Mouse (Mus musculus) MEL (cell line): Measurements from ENCODE around the gene Ddx4. TPM values are rescaled to one million over a fixed set of nuclear protein-coding genes. Genes with fewer than 3 reads are reported as not detected.
A peak's percentile ranks its signal among the peaks of the same experiment; 100 is the strongest.
"Not testable (repeated sequence)": the region's sequence is repeated elsewhere in the genome, so short reads cannot be mapped to it uniquely, and the experiment has no call there.

Experiments used
- DNase-seq: peaks from one replicate; pipeline ENCODE4 v3.0.0; 2011; ENCODE audit warnings: low read depth, low spot score
- H3K27ac ChIP-seq: 2 replicates; pipeline ENCODE4 v1.5.1; 2012; ENCODE audit warnings: low read depth, mild to moderate bottlenecking, control low read depth, low read length, moderate library complexity; ENCODE audit not compliant: control insufficient read depth
- H3K27me3 ChIP-seq, 2 experiments: fragments of 150-350 bp in 1 of 2; sonication (generic) in 1 of 2; 2 replicates each; pipeline ENCODE4 v1.6.1; 2012; ENCODE audit warnings: low read length in 2 of 2, mild to moderate bottlenecking in 2 of 2, improper control_type of control experiment in 1 of 2, moderate library complexity in 1 of 2; ENCODE audit not compliant: insufficient read depth in 2 of 2, control insufficient read depth in 1 of 2
- H3K36me3 ChIP-seq, 2 experiments: 2 replicates each; pipeline ENCODE4 v1.6.1; 2012 to 2014; ENCODE audit warnings: low read length in 2 of 2, improper control_type of control experiment in 1 of 2, inconsistent platforms in 1 of 2, mild to moderate bottlenecking in 1 of 2; ENCODE audit not compliant: insufficient read depth in 2 of 2, control insufficient read depth in 1 of 2
- H3K4me1 ChIP-seq, 2 experiments: fragments of 150-350 bp in 1 of 2; sonication (generic) in 1 of 2; 2 replicates each; pipeline ENCODE4 v1.6.1; 2012; ENCODE audit warnings: low read length in 2 of 2, improper control_type of control experiment in 1 of 2, mild to moderate bottlenecking in 1 of 2; ENCODE audit not compliant: insufficient read depth in 2 of 2, control insufficient read depth in 1 of 2
- H3K4me3 ChIP-seq, 2 experiments: fragments of 150-350 bp in 1 of 2; sonication (generic) in 1 of 2; 2 replicates each; pipeline ENCODE4 v1.5.1; 2012; ENCODE audit warnings: low read depth in 2 of 2, low read length in 2 of 2, mild to moderate bottlenecking in 2 of 2, moderate library complexity in 2 of 2, control low read depth in 1 of 2, improper control_type of control experiment in 1 of 2; ENCODE audit not compliant: control insufficient read depth in 1 of 2, insufficient read depth in 1 of 2
- H3K79me2 ChIP-seq: 2 replicates; pipeline ENCODE4 v1.6.1; 2012; ENCODE audit warnings: mild to moderate bottlenecking, low read length, moderate library complexity; ENCODE audit not compliant: control insufficient read depth, poor library complexity, insufficient read depth
- H3K9ac ChIP-seq: 2 replicates; pipeline ENCODE4 v1.6.1; 2012; ENCODE audit warnings: low read depth, mild to moderate bottlenecking, control low read depth, low read length, moderate library complexity; ENCODE audit not compliant: control insufficient read depth, poor library complexity, severe bottlenecking
- H3K9me3 ChIP-seq: fragments of 150-350 bp; sonication (generic); replicated peaks from 2 replicates; pipeline ENCODE4 v1.6.1; 2012; ENCODE audit warnings: mild to moderate bottlenecking, low read length, improper control_type of control experiment, moderate library complexity; ENCODE audit not compliant: insufficient read depth
- CHD1 ChIP-seq: IDR thresholded peaks from 2 replicates; pipeline ENCODE4 v1.6.1; 2012; ENCODE audit warnings: low read depth, mild to moderate bottlenecking, inconsistent platforms, low read length, improper control_type of control experiment
- EP300 ChIP-seq, 2 experiments: IDR thresholded peaks; 2 replicates each; pipeline ENCODE4 v1.6.1; 2011; ENCODE audit warnings: improper control_type of control experiment in 2 of 2, low read length in 2 of 2, low read depth in 1 of 2, mild to moderate bottlenecking in 1 of 2
- ETS1 ChIP-seq: IDR thresholded peaks from 2 replicates; pipeline ENCODE4 v1.6.1; 2012; ENCODE audit warnings: low read depth, mild to moderate bottlenecking, inconsistent platforms, low read length, improper control_type of control experiment, moderate library complexity
- GABPA ChIP-seq: IDR thresholded peaks from 2 replicates; pipeline ENCODE4 v1.6.1; 2012; ENCODE audit warnings: low read depth, mild to moderate bottlenecking, inconsistent platforms, low read length, improper control_type of control experiment, moderate library complexity
- GATA1 ChIP-seq: IDR thresholded peaks from 2 replicates; pipeline ENCODE4 v1.6.1; 2011; ENCODE audit warnings: low read depth, low read length, improper control_type of control experiment
- HCFC1 ChIP-seq: IDR thresholded peaks from 2 replicates; pipeline ENCODE4 v1.6.1; 2012; ENCODE audit warnings: low read depth, mild to moderate bottlenecking, inconsistent platforms, low read length, improper control_type of control experiment, moderate library complexity
- MAFK ChIP-seq: IDR thresholded peaks from 2 replicates; pipeline ENCODE4 v1.6.1; 2011; ENCODE audit warnings: low read depth, mild to moderate bottlenecking, low read length, improper control_type of control experiment, borderline replicate concordance
- MAZ ChIP-seq: IDR thresholded peaks from 2 replicates; pipeline ENCODE4 v1.6.1; 2012; ENCODE audit warnings: low read depth, mild to moderate bottlenecking, inconsistent platforms, low read length, improper control_type of control experiment
- MEF2A ChIP-seq: IDR thresholded peaks from 2 replicates; pipeline ENCODE4 v1.6.1; 2014; ENCODE audit warnings: low read depth, mild to moderate bottlenecking, inconsistent platforms, low read length, improper control_type of control experiment; ENCODE audit not compliant: poor library complexity, insufficient replicate concordance, severe bottlenecking; ENCODE audit errors: extremely low read depth
- MYC ChIP-seq: IDR thresholded peaks from 2 replicates; pipeline ENCODE4 v1.6.1; 2011; ENCODE audit warnings: low read depth, mild to moderate bottlenecking, low read length, improper control_type of control experiment, moderate library complexity
- NELFE ChIP-seq: IDR thresholded peaks from 2 replicates; pipeline ENCODE4 v1.6.1; 2011; ENCODE audit warnings: low read depth, low read length, improper control_type of control experiment
- NRF1 ChIP-seq: IDR thresholded peaks from 2 replicates; pipeline ENCODE4 v1.6.1; 2014; ENCODE audit warnings: low read depth, mild to moderate bottlenecking, inconsistent platforms, low read length, improper control_type of control experiment, moderate library complexity; ENCODE audit not compliant: poor library complexity, insufficient read depth, severe bottlenecking
- POLR2A ChIP-seq, 2 experiments: IDR thresholded peaks; 2 replicates each; pipeline ENCODE4 v1.6.1; 2011 to 2012; ENCODE audit warnings: low read length in 2 of 2, mild to moderate bottlenecking in 2 of 2, control low read depth in 1 of 2, improper control_type of control experiment in 1 of 2, low read depth in 1 of 2, moderate library complexity in 1 of 2; ENCODE audit not compliant: control insufficient read depth in 1 of 2, insufficient read depth in 1 of 2, poor library complexity in 1 of 2
- RCOR1 ChIP-seq: IDR thresholded peaks from 2 replicates; pipeline ENCODE4 v1.6.1; 2012; ENCODE audit warnings: low read depth, mild to moderate bottlenecking, inconsistent platforms, low read length, improper control_type of control experiment
- SIN3A ChIP-seq: IDR thresholded peaks from 2 replicates; pipeline ENCODE4 v1.6.1; 2012; ENCODE audit warnings: low read length, improper control_type of control experiment, inconsistent platforms
- TAL1 ChIP-seq: IDR thresholded peaks from 2 replicates; pipeline ENCODE4 v1.6.1; 2012; ENCODE audit warnings: mild to moderate bottlenecking, inconsistent platforms, low read length, moderate library complexity, mixed read lengths
- TBP ChIP-seq: IDR thresholded peaks from 2 replicates; pipeline ENCODE4 v1.8.0; 2011; ENCODE audit warnings: low read depth, low read length, improper control_type of control experiment
- TCF12 ChIP-seq: IDR thresholded peaks from 2 replicates; pipeline ENCODE4 v1.6.1; 2014; ENCODE audit warnings: low read depth, mild to moderate bottlenecking, inconsistent platforms, low read length, improper control_type of control experiment, moderate library complexity
- UBTF ChIP-seq: IDR thresholded peaks from 2 replicates; pipeline ENCODE4 v1.6.1; 2012; ENCODE audit warnings: low read depth, mild to moderate bottlenecking, inconsistent platforms, low read length, improper control_type of control experiment, moderate library complexity, borderline replicate concordance; ENCODE audit not compliant: insufficient read depth
- USF1 ChIP-seq: IDR thresholded peaks from 2 replicates; pipeline ENCODE4 v1.6.1; 2014; ENCODE audit warnings: low read depth, mild to moderate bottlenecking, inconsistent platforms, low read length, improper control_type of control experiment, moderate library complexity
- ZKSCAN1 ChIP-seq: IDR thresholded peaks from 2 replicates; pipeline ENCODE4 v1.6.1; 2012; ENCODE audit warnings: low read depth, mild to moderate bottlenecking, inconsistent platforms, low read length, improper control_type of control experiment, moderate library complexity
- ZNF384 ChIP-seq: IDR thresholded peaks from 2 replicates; pipeline ENCODE4 v1.6.1; 2012; ENCODE audit warnings: low read depth, mild to moderate bottlenecking, inconsistent platforms, low read length, improper control_type of control experiment
- polyA plus RNA-seq, 2 experiments: library from polyadenylated mRNA; stranded (reverse) in 1 of 2; unstranded in 1 of 2; fragments of >175 nt in 1 of 2; fragments of >200 nt in 1 of 2; gene quantifications; 2 replicates each; pipeline versions ENCODE4 v1.2.1 to v1.2.4; 2012; ENCODE audit warnings: low replicate concordance in 2 of 2, low read depth in 1 of 2; ENCODE audit not compliant: insufficient read length in 2 of 2, insufficient read depth in 1 of 2, missing spikeins in 1 of 2
- total RNA-seq: library from RNA; depleted of rRNA; stranded (reverse); fragments of 300-350 nt; gene quantifications from 2 replicates; pipeline ENCODE4 v1.2.3, GENCODE M21; 2012

Ddx4 gene
- total and polyA plus RNA-seq, 3 experiments: 0.31 to 1.3 TPM; not detected in 1

DNA sequence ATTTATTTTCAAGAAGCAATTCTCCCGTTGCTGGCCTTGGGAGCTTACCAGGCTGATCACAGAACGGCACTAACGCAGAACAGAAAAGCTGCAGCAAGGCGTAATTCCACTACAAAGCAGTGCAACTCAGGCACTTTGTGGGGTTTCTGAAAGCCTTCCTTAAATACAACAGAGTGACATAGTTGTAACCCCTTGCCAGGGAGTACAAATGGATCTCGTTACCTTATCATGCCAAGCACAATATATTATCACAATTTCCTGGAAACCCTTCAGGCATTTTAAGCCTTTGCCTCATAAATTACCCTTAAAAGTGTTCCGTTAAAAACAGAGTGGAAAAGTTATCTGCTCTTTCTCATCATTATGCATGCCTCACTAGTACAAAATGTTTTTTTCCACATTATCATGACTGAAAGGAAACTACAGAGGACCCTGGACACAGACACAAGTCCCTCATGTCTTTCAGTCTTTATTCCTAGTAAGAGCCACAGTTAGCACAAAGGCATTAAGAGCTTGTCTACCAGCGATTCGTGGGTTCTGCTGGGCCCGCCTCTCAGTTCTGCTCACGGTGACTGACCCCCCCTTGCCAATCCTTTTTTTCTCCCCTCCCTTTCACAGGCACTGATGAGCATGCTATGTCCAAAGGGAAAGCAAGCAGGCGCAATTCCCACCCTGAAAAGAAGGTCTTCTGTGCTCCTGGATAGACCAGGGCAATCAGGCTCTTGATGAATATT is 71.5 kb downstream of the Ddx4 start (continued):
- TF ChIP-seq CHD1 (no peak), USF1 (no peak), TCF12 (0 out of 2 replicates have a peak, but pooled peaks have one; percentile 14), NELFE (no peak), MYC (no peak), EP300 (IDR thresholded peaks at IDR 0.05; ENCODE audit: low read depth in 1 of 2, low read length in 2 of 2) (peak; percentile 35 to 72; a peak in 3 of 4 replicates), ZKSCAN1 (no peak), HCFC1 (no peak)
- TF ChIP-seq, all 39 proteins: peak for 5

DNA sequence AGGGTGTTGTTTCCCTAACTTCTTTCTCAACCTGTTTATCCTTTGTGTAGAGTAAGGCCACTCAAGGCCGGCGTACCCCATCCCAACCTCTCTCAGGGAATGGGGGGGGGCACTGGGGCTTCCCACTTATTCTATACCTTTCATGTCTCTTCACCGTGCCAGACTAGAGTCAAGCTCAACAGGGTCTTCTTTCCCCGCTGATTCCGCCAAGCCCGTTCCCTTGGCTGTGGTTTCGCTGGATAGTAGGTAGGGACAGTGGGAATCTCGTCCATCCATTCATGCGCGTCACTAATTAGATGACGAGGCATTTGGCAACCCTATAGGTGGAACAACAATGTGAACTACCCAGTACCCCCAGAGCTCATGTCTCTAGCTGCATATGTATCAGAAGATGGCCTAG is 74.2 kb downstream of the Ddx4 start:
- not testable (repeated sequence) for H3K79me2 ChIP-seq, H3K9me3 ChIP-seq, DNase-seq, H3K27ac ChIP-seq, H3K4me3 ChIP-seq, H3K27me3 ChIP-seq, H3K9ac ChIP-seq
- H3K36me3 ChIP-seq: peaks cover 0 to 11% of the 10 kb centered on the region in 2 experiments; a peak in 2 of 4 replicates
- H3K4me1 ChIP-seq: peaks cover 4 to 11% of the 10 kb centered on the region in 2 experiments

DNA sequence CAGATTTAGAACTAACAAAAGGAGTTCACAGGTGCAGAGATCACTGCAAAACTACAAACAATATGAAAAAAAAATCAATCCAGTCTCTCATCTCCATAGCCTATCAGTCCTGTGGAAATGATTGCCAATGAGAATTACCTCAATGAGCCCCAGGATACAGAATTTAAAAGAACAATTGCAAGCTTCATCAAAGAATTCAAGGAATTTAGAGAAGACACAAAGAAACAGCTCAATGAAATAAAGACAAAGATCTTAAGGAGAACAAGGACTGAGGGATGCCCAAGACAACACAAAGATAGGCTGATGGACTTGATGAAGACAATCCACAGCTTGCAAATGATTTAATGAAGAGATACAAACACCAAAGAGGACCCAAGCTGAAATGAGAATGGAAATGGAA is 78.5 kb downstream of the Ddx4 start:
- TF ChIP-seq GABPA: no peak
- TF ChIP-seq TAL1: no peak
- TF ChIP-seq GATA1: no peak
- no peak for TF ChIP-seq NRF1
- TF ChIP-seq TBP: no peak
- TF ChIP-seq MEF2A: no peak
- TF ChIP-seq ZNF384: no peak
- TF ChIP-seq UBTF: no peak
- TF ChIP-seq POLR2A (IDR thresholded peaks at IDR 0.05; ENCODE audit: control insufficient read depth in 1 of 2, insufficient read depth in 1 of 2, low read depth in 1 of 2, low read length in 2 of 2, poor library complexity in 1 of 2): no peak
- no peak for TF ChIP-seq SIN3A
- TF ChIP-seq ETS1: no peak
- no peak for TF ChIP-seq RCOR1
- no peak for TF ChIP-seq MAFK
- TF ChIP-seq MAZ: no peak
- no peak for TF ChIP-seq HCFC1
- Histone ChIP-seq H3K27ac (no peak overlapping the region), H3K4me1 (no peaks in the 10 kb centered on the region), H3K9me3 (no peaks in the 10 kb centered on the region), H3K36me3 (peaks cover 0 to 4% of the 10 kb centered on the region in 2 experiments; a peak in 1 of 4 replicates), H3K27me3 (no peaks in the 10 kb centered on the region), H3K9ac (no peak overlapping the region), H3K79me2 (no peaks in the 10 kb centered on the region), H3K4me3 (no peak overlapping the region)
- DNase-seq: no peak
